In genomic region chr5:137654746-137655145, GRCm38 (mm10) we compare ENCODE assay signal across 14 mouse cellular contexts. TPM values are rescaled to one million over a fixed set of nuclear protein-coding genes. Genes with fewer than 3 reads are reported as not detected.
DNase-seq lines count a peak whose midpoint lies in the region; ATAC-seq and TF ChIP-seq lines count a peak whose summit lies in the region.
"Had no signal": no experiment of that assay in that cellular context is flagged by ENCODE, and none has a peak within 500 bp of the region (broad histone marks: within the 10 kb centered on the region; RNA-seq: fewer than 3 reads in every experiment).

No protein-coding gene starts in this region.

- H3K27ac ChIP-seq in embryonic facial prominence, embryonic 11.5 days (replicated peaks; ENCODE audit: low read depth, low read length): no peak overlapping the region
- no peak overlapping the region for H3K27ac ChIP-seq in embryonic facial prominence, embryonic 10.5 days (replicated peaks)
- H3K27ac ChIP-seq in liver, embryonic 14.5 days: no peak overlapping the region
- H3K27ac ChIP-seq in liver, embryonic 12.5 days: no peak overlapping the region
- H3K27ac ChIP-seq in midbrain, embryonic 15.5 days: no peak overlapping the region
- H3K27ac ChIP-seq: forebrain, embryonic 12.5 days; midbrain, embryonic 13.5 days had no signal

- H3K4me1 ChIP-seq in embryonic facial prominence, embryonic 11.5 days (ENCODE audit: control insufficient read depth, insufficient read depth, low read length): no peaks in the 10 kb centered on the region
- peaks cover 19% of the 10 kb centered on the region for H3K4me1 ChIP-seq in embryonic facial prominence, embryonic 10.5 days
- peaks cover 0 to 8% of the 10 kb centered on the region in 2 experiments; a peak in 2 of 4 replicates for H3K4me1 ChIP-seq in liver, embryonic 14.5 days (replicated peaks; ENCODE audit: control insufficient read depth in 2 of 2, insufficient read depth in 2 of 2, low read length in 1 of 2)
- H3K4me1 ChIP-seq in liver, embryonic 12.5 days: peaks cover 26% of the 10 kb centered on the region
- H3K4me1 ChIP-seq in midbrain, embryonic 15.5 days: peaks cover 16% of the 10 kb centered on the region

- H3K4me2 ChIP-seq in embryonic facial prominence, embryonic 11.5 days (ENCODE audit: low read depth, low read length): no peak overlapping the region
- H3K4me2 ChIP-seq in liver, embryonic 14.5 days (ENCODE audit: low read depth): no peak overlapping the region
- H3K4me2 ChIP-seq in liver, embryonic 12.5 days: no peak overlapping the region
- H3K4me2 ChIP-seq in midbrain, embryonic 15.5 days: no peak overlapping the region
- H3K4me2 ChIP-seq: forebrain, embryonic 12.5 days; heart, embryonic 12.5 days; midbrain, embryonic 13.5 days had no signal

- no peaks in the 10 kb centered on the region; the same call in 1 of the 2 replicates for H3K36me3 ChIP-seq in embryonic facial prominence, embryonic 11.5 days (replicated peaks; ENCODE audit: control insufficient read depth, insufficient read depth, low read depth, low read length)
- H3K36me3 ChIP-seq in embryonic facial prominence, embryonic 10.5 days (replicated peaks): peaks cover 62% of the 10 kb centered on the region
- peaks cover 72% of the 10 kb centered on the region for H3K36me3 ChIP-seq in liver, embryonic 14.5 days (replicated peaks; ENCODE audit: control insufficient read depth, insufficient read depth, low read depth)
- peaks cover 81% of the 10 kb centered on the region for H3K36me3 ChIP-seq in liver, embryonic 12.5 days
- peaks cover 3% of the 10 kb centered on the region; the same call in 1 of the 2 replicates for H3K36me3 ChIP-seq in midbrain, embryonic 15.5 days (replicated peaks)

- no peak overlapping the region for H3K9ac ChIP-seq in embryonic facial prominence, embryonic 11.5 days (replicated peaks; ENCODE audit: low read length)
- H3K9ac ChIP-seq in liver, embryonic 14.5 days (replicated peaks): no peak overlapping the region
- no peak overlapping the region for H3K9ac ChIP-seq in liver, embryonic 12.5 days
- H3K9ac ChIP-seq in midbrain, embryonic 15.5 days: no peak overlapping the region
- H3K9ac ChIP-seq: forebrain, embryonic 12.5 days; heart, embryonic 12.5 days; midbrain, embryonic 13.5 days had no signal

- H3K9me3 ChIP-seq in embryonic facial prominence, embryonic 11.5 days (replicated peaks; ENCODE audit: control insufficient read depth, low read length): no peaks in the 10 kb centered on the region
- H3K9me3 ChIP-seq in embryonic facial prominence, embryonic 10.5 days: no peaks in the 10 kb centered on the region
- H3K9me3 ChIP-seq in liver, embryonic 14.5 days (ENCODE audit: control insufficient read depth, low read length): no peaks in the 10 kb centered on the region
- H3K9me3 ChIP-seq in liver, embryonic 12.5 days (replicated peaks): no peaks in the 10 kb centered on the region
- H3K9me3 ChIP-seq in midbrain, embryonic 15.5 days: no peaks in the 10 kb centered on the region
- H3K9me3 ChIP-seq: forebrain, embryonic 12.5 days; heart, embryonic 12.5 days; midbrain, embryonic 13.5 days had no signal

- H3K4me3 ChIP-seq in embryonic facial prominence, embryonic 11.5 days (ENCODE audit: low read depth, low read length): no peak overlapping the region
- no peak overlapping the region for H3K4me3 ChIP-seq in embryonic facial prominence, embryonic 10.5 days
- H3K4me3 ChIP-seq in liver, embryonic 14.5 days (ENCODE audit: insufficient read depth in 1 of 2, low read depth in 2 of 2, low read length in 2 of 2): no peak overlapping the region
- H3K4me3 ChIP-seq in liver, embryonic 12.5 days: no peak overlapping the region
- H3K4me3 ChIP-seq in midbrain, embryonic 15.5 days: no peak overlapping the region
- H3K4me3 ChIP-seq: forebrain, embryonic 12.5 days; heart, embryonic 12.5 days; midbrain, embryonic 13.5 days had no signal

- 78% methylated on average over 6 of the region's 7 CpGs for WGBS in embryonic facial prominence, embryonic 11.5 days
- WGBS in embryonic facial prominence, embryonic 10.5 days: 80% methylated on average over 7 of the region's 7 CpGs
- 73% methylated on average over 7 of the region's 7 CpGs for WGBS in liver, embryonic 14.5 days (ENCODE audit: insufficient replicate concordance)
- 74% methylated on average over 7 of the region's 7 CpGs for WGBS in liver, embryonic 12.5 days (ENCODE audit: insufficient replicate concordance)
- WGBS in midbrain, embryonic 15.5 days: 70% methylated on average over 7 of the region's 7 CpGs

- no peaks in the 10 kb centered on the region for H3K27me3 ChIP-seq in embryonic facial prominence, embryonic 11.5 days (ENCODE audit: control insufficient read depth, insufficient read depth, low read length)
- no peaks in the 10 kb centered on the region for H3K27me3 ChIP-seq in embryonic facial prominence, embryonic 10.5 days (replicated peaks; ENCODE audit: low read depth, poor library complexity, severe bottlenecking)
- no peaks in the 10 kb centered on the region for H3K27me3 ChIP-seq in liver, embryonic 14.5 days (ENCODE audit: control insufficient read depth, insufficient read depth, low read length)
- H3K27me3 ChIP-seq in liver, embryonic 12.5 days (replicated peaks): no peaks in the 10 kb centered on the region
- H3K27me3 ChIP-seq in midbrain, embryonic 15.5 days (replicated peaks): no peaks in the 10 kb centered on the region
- H3K27me3 ChIP-seq: forebrain, embryonic 12.5 days; heart, embryonic 12.5 days; midbrain, embryonic 13.5 days had no signal

- TF ChIP-seq CTCF in liver, embryonic 14.5 days (IDR thresholded peaks at IDR 0.05; ENCODE audit: low read depth): peak; percentile 70

- DNase-seq in embryonic facial prominence, embryonic 11.5 days (ENCODE audit: low spot score): peak; percentile 38
- DNase-seq in embryonic facial prominence, embryonic 10.5 days (ENCODE audit: low spot score): no peak
- no peak for DNase-seq in liver, embryonic 14.5 days (ENCODE audit: low read depth in 3 of 3, low spot score in 3 of 3)
- DNase-seq in NIH3T3 (ENCODE audit: low read depth): peak; percentile 49
- DNase-seq in kidney, postnatal 14 days: no peak
- DNase-seq: adrenal gland, postnatal 36 days; kidney, postnatal 25 days had no signal

- ATAC-seq in embryonic facial prominence, embryonic 11.5 days (replicated peaks; ENCODE audit: insufficient number of reproducible peaks, low FRiP score, low TSS enrichment, low read depth): no peak
- ATAC-seq in liver, embryonic 14.5 days (ENCODE audit: insufficient read depth): no peak
- ATAC-seq in liver, embryonic 12.5 days: no peak
- peak; percentile 16; the same call in 1 of the 2 replicates for ATAC-seq in megakaryocyte-erythroid progenitor cell, adult 5-6 weeks (replicated peaks; ENCODE audit: low FRiP score, low TSS enrichment, poor library complexity, severe bottlenecking)
- ATAC-seq in midbrain, embryonic 15.5 days (replicated peaks): no peak
- ATAC-seq: midbrain, embryonic 13.5 days had no signal

- TF ChIP-seq EP300 in liver, embryonic 14.5 days (IDR thresholded peaks at IDR 0.05; ENCODE audit: low read depth): no peak

RNA-seq across cellular contexts. Expression of gene Irs3, which starts 9.2 kb away (rescaled TPM):
- polyA plus RNA-seq in embryonic facial prominence, embryonic 11.5 days (2014; fragmentation: Nextera tagmentation; extraction: Ambion mirVana): 0.10 and 0.53 TPM in 2 replicates
- polyA plus RNA-seq in embryonic facial prominence, embryonic 10.5 days (2016; fragmentation: Nextera tagmentation; extraction: Ambion mirVana): 0.16 and 0.34 TPM in 2 replicates
- polyA plus RNA-seq in liver, embryonic 14.5 days (2012; rRNA removed): 0.02 TPM in 2 replicates
- not detected in 2 replicates for polyA plus RNA-seq in liver, embryonic 14.5 days (2014; fragmentation: Nextera tagmentation; extraction: Ambion mirVana)
- polyA plus RNA-seq in liver, embryonic 12.5 days (2016; fragmentation: Nextera tagmentation; extraction: Ambion mirVana): 0.05 and 0.07 TPM in 2 replicates
- not detected in 2 replicates for total RNA-seq in megakaryocyte-erythroid progenitor cell, adult 5-6 weeks (2014; fragmentation: Nextera tagmentation)
- total RNA-seq in megakaryocyte-erythroid progenitor cell, adult 5-6 weeks (2017): 0.80 TPM in 1 of 2 replicates, not detected in the other
- 0.09 and 0.17 TPM in 2 replicates for polyA plus RNA-seq in midbrain, embryonic 15.5 days (2015; fragmentation: Nextera tagmentation; extraction: Ambion mirVana)
- total RNA-seq: liver, adult 2 months had no signal
- polyA plus RNA-seq: forebrain, embryonic 12.5 days; midbrain, embryonic 13.5 days had no signal

RNA-seq across cellular contexts. Expression of gene Sap25, which starts 13.6 kb away (rescaled TPM):
- 2.8 and 5.2 TPM in 2 replicates for polyA plus RNA-seq in embryonic facial prominence, embryonic 11.5 days (2014; fragmentation: Nextera tagmentation; extraction: Ambion mirVana)
- polyA plus RNA-seq in embryonic facial prominence, embryonic 10.5 days (2016; fragmentation: Nextera tagmentation; extraction: Ambion mirVana): 9.0 and 9.2 TPM in 2 replicates
- 12.7 and 13.7 TPM in 2 replicates for polyA plus RNA-seq in liver, embryonic 14.5 days (2012; rRNA removed)
- polyA plus RNA-seq in liver, embryonic 14.5 days (2014; fragmentation: Nextera tagmentation; extraction: Ambion mirVana): 2.3 and 2.9 TPM in 2 replicates
- polyA plus RNA-seq in liver, embryonic 12.5 days (2016; fragmentation: Nextera tagmentation; extraction: Ambion mirVana): 6.0 and 6.5 TPM in 2 replicates
- 45.8 and 69.9 TPM in 2 replicates for total RNA-seq in megakaryocyte-erythroid progenitor cell, adult 5-6 weeks (2014; fragmentation: Nextera tagmentation)
- total RNA-seq in megakaryocyte-erythroid progenitor cell, adult 5-6 weeks (2017): 10.0 and 12.9 TPM in 2 replicates
- polyA plus RNA-seq in midbrain, embryonic 15.5 days (2015; fragmentation: Nextera tagmentation; extraction: Ambion mirVana): 4.8 and 6.8 TPM in 2 replicates

RNA-seq across cellular contexts. Expression of gene Gm20605, which starts 25.8 kb away (rescaled TPM):
- 3.7 and 4.8 TPM in 2 replicates for polyA plus RNA-seq in embryonic facial prominence, embryonic 11.5 days (2014; fragmentation: Nextera tagmentation; extraction: Ambion mirVana)
- 14.2 and 14.6 TPM in 2 replicates for polyA plus RNA-seq in embryonic facial prominence, embryonic 10.5 days (2016; fragmentation: Nextera tagmentation; extraction: Ambion mirVana)
- polyA plus RNA-seq in liver, embryonic 14.5 days (2012; rRNA removed): 5.5 and 6.0 TPM in 2 replicates
- polyA plus RNA-seq in liver, embryonic 14.5 days (2014; fragmentation: Nextera tagmentation; extraction: Ambion mirVana): 3.2 and 3.9 TPM in 2 replicates
- 7.8 and 9.0 TPM in 2 replicates for polyA plus RNA-seq in liver, embryonic 12.5 days (2016; fragmentation: Nextera tagmentation; extraction: Ambion mirVana)
- 19.5 and 22.4 TPM in 2 replicates for total RNA-seq in megakaryocyte-erythroid progenitor cell, adult 5-6 weeks (2014; fragmentation: Nextera tagmentation)
- total RNA-seq in megakaryocyte-erythroid progenitor cell, adult 5-6 weeks (2017): 2.8 and 3.1 TPM in 2 replicates
- 11.3 and 11.8 TPM in 2 replicates for polyA plus RNA-seq in midbrain, embryonic 15.5 days (2015; fragmentation: Nextera tagmentation; extraction: Ambion mirVana)

RNA-seq across cellular contexts. Expression of gene Lrch4, which starts 25.8 kb away (rescaled TPM):
- 28.4 and 30.0 TPM in 2 replicates for polyA plus RNA-seq in embryonic facial prominence, embryonic 11.5 days (2014; fragmentation: Nextera tagmentation; extraction: Ambion mirVana)
- polyA plus RNA-seq in embryonic facial prominence, embryonic 10.5 days (2016; fragmentation: Nextera tagmentation; extraction: Ambion mirVana): 36.7 and 46.5 TPM in 2 replicates
- polyA plus RNA-seq in liver, embryonic 14.5 days (2012; rRNA removed): 13.9 and 16.1 TPM in 2 replicates
- polyA plus RNA-seq in liver, embryonic 14.5 days (2014; fragmentation: Nextera tagmentation; extraction: Ambion mirVana): 21.7 and 23.6 TPM in 2 replicates
- polyA plus RNA-seq in liver, embryonic 12.5 days (2016; fragmentation: Nextera tagmentation; extraction: Ambion mirVana): 33.4 and 36.0 TPM in 2 replicates
- 56.4 and 79.5 TPM in 2 replicates for total RNA-seq in megakaryocyte-erythroid progenitor cell, adult 5-6 weeks (2014; fragmentation: Nextera tagmentation)
- total RNA-seq in megakaryocyte-erythroid progenitor cell, adult 5-6 weeks (2017): 13.9 and 14.7 TPM in 2 replicates
- 18.8 and 19.1 TPM in 2 replicates for polyA plus RNA-seq in midbrain, embryonic 15.5 days (2015; fragmentation: Nextera tagmentation; extraction: Ambion mirVana)

RNA-seq across cellular contexts. Expression of gene Fbxo24, which starts 25.9 kb away (rescaled TPM):
- 0.13 TPM in 1 of 2 replicates, not detected in the other for polyA plus RNA-seq in embryonic facial prominence, embryonic 11.5 days (2014; fragmentation: Nextera tagmentation; extraction: Ambion mirVana)
- 0.17 and 0.36 TPM in 2 replicates for polyA plus RNA-seq in embryonic facial prominence, embryonic 10.5 days (2016; fragmentation: Nextera tagmentation; extraction: Ambion mirVana)
- 0.02 and 0.04 TPM in 2 replicates for polyA plus RNA-seq in liver, embryonic 14.5 days (2012; rRNA removed)
- 0.05 TPM in 1 of 2 replicates, not detected in the other for polyA plus RNA-seq in liver, embryonic 14.5 days (2014; fragmentation: Nextera tagmentation; extraction: Ambion mirVana)
- 0.10 TPM in 1 of 2 replicates, not detected in the other for polyA plus RNA-seq in liver, embryonic 12.5 days (2016; fragmentation: Nextera tagmentation; extraction: Ambion mirVana)
- total RNA-seq in megakaryocyte-erythroid progenitor cell, adult 5-6 weeks (2014; fragmentation: Nextera tagmentation): not detected in 2 replicates
- not detected in 2 replicates for total RNA-seq in megakaryocyte-erythroid progenitor cell, adult 5-6 weeks (2017)
- polyA plus RNA-seq in midbrain, embryonic 15.5 days (2015; fragmentation: Nextera tagmentation; extraction: Ambion mirVana): 0.13 and 0.17 TPM in 2 replicates
- total RNA-seq: liver, adult 2 months had no signal

Comparison
In these comparisons a context has a peak if more than half of its experiments do, and no peak if none do; other contexts are left out.
1. DNase-seq: peak in embryonic facial prominence, embryonic 11.5 days (single experiment) and NIH3T3 (single experiment); none in embryonic facial prominence, embryonic 10.5 days (single experiment), liver, embryonic 14.5 days (0 of 3) and kidney, postnatal 14 days (single experiment).